Mouse (Mus musculus): Measurements from ENCODE around the gene Uba1y. TPM values are rescaled to one million over a fixed set of nuclear protein-coding genes. Genes with fewer than 3 reads are reported as not detected.

The Uba1y gene
- not detected for polyA plus RNA-seq (2014; fragmentation: Illumina TruSeq; extraction: RNeasy Lipid Tissue Mini Kit (QIAGEN cat#74804); ENCODE audit: low replicate concordance)

DNA sequence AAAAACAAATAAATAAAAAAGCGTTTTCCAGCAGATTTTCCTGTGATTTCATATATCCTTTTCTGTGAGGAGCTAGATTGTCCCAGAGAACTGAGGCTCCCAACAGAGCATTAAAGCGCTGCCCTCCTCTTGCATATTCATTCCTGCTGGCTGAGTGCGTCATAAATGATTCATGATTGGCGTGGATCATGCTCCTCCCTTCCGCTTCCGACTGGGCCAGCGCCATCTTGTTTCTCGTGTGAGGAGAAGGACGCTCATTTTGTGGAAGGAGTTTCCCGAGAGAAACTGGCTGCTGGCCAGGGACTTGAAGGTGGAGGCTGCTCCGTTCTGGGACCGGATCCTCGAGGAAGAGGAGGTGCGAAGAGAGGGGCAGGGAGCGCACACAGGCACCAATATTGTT, at the start of gene Uba1y:
Gene Uba1y, plus strand, starts transcription at position 254 of the 400 bp plus-strand sequence.

DNA sequence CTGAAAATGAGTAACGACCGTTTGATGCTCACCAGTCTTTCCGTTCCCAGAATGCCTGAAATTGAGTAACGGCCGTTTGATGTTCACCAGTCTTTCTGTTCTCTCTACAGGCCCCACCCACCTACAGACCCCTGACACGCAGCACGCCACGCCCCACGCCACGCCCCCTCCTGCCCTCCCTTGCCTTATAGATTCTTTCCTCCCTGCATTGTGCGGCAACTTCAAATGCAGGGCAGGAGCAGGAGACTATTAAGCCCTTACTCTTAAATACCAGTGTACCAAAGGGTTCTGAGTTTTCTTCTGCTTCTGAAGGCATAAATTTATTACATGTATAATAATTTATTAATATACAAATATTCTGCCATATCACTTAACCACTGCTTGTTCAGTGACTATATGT, 21.1 kb upstream of the Uba1y start, which contains the start of gene Zfy1:
Gene Zfy1, minus strand, starts transcription at position 101 of the 400 bp plus-strand sequence.

Other genes with a start within 250 kb of the Uba1y start
- gene Zfy1, start 21.2 kb upstream of the Uba1y start, polyA plus RNA-seq (2014; fragmentation: Illumina TruSeq; extraction: RNeasy Lipid Tissue Mini Kit (QIAGEN cat#74804); ENCODE audit: low replicate concordance) = not detected
- not detected for gene Kdm5d, start 79.1 kb downstream of the Uba1y start, polyA plus RNA-seq (2014; fragmentation: Illumina TruSeq; extraction: RNeasy Lipid Tissue Mini Kit (QIAGEN cat#74804); ENCODE audit: low replicate concordance)
- gene Eif2s3y, start 191.9 kb downstream of the Uba1y start, polyA plus RNA-seq (2014; fragmentation: Illumina TruSeq; extraction: RNeasy Lipid Tissue Mini Kit (QIAGEN cat#74804); ENCODE audit: low replicate concordance) = not detected

All from small intestine, adult 10 weeks (tissue).